Mouse (Mus musculus): ENCODE results near the gene Zfp663.
A peak's percentile ranks its signal among the peaks of the same experiment; 100 is the strongest.

Gene Zfp663

DNA sequence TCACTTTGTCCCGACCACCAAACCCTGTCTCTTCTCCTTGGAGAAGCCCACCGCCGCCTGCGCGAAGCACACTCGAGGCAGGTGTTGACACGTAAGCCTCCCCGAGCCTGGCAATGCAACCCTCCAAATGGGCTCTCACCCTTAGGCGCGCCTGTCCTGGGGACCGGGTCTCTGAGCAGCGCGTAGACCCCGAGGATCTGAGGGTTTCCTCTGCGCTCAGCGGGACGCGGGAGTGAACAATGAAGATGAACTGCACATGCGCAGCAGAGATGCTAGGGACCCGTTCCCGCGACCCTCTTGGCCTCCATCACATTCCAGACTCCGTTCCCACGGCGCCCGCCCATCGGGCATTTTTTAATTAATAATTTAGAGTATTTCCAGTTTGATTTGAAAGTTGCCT, at the start of gene Zfp663:
Zfp663 (minus strand) TSS at position 234 of the 400 bp plus-strand sequence.
- DNase-seq (ENCODE audit: low spot score in 2 of 2), result no peak

DNA sequence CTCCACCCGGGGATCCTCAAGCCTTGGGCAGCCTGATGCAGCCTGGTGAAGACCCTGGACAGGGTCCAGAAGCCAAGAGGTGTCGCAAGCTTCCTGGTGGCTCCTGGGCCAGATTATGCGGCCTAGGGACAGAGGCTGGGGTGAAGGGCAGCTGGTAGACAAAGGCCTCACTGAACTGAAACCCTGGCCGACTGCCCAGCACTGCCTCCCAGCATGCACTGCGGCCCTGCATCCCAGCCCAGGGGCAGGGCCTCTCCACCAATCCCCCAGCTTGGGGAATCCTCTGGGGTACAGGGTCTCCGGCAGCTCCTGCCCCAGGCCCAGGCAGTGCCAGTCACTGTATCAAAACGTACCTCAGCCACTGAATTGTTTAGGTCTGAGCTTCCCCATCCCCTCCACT, 48.8 kb upstream of the Zfp663 start:
- DNase-seq (ENCODE audit: low spot score in 2 of 2), result peak in 1 of 2 experiments; percentile 72

DNA sequence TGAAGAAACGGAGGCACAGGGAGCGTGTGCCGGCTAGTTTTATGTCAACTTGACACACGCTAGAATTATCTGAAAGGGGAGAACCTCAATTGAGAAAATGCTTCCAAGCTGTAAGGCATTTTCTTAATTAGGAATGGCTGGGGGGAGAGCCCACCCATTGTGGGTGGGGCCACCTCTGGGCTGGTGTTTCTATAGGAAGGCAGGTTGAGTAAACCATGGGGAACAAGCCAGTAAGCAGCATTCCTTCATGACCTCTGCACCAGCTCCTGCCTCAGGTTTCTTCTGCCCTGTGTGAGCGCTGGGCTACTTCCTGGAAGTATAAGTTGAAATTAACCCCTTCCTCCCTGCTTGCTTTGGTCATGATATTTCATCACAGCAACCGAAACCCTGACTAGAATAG, 47.3 kb upstream of the Zfp663 start:
- DNase-seq (ENCODE audit: low spot score in 2 of 2), result no peak

DNA sequence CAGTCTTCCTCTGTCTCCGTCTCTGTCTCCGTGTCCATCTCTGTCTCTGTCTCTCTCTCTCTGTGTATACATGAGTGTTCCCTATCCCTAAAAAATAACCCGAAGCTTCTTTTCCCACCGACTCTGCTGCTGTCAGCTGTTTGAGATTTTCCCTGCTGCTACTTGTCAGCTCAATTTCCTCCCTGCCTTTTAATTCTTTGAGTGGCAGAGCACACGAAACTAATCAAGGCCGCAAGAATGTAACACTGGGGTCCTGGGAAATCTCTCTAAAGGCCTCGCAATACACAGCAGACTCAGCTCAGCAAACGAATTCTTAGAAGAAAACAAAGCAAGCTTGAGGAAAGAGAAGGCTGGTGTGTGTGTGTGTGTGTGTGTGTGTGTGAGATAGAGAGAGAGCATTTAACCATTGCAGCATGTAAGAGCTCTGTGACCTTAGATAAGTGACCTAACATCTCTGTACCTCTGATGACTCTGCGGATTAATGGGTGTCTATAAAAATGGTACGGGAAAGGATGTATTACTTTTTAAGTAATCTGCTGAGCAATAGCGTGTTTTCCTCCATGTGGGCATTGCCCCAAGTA, 46.7 kb upstream of the Zfp663 start:
- no peak for DNase-seq (ENCODE audit: low spot score in 2 of 2)

DNA sequence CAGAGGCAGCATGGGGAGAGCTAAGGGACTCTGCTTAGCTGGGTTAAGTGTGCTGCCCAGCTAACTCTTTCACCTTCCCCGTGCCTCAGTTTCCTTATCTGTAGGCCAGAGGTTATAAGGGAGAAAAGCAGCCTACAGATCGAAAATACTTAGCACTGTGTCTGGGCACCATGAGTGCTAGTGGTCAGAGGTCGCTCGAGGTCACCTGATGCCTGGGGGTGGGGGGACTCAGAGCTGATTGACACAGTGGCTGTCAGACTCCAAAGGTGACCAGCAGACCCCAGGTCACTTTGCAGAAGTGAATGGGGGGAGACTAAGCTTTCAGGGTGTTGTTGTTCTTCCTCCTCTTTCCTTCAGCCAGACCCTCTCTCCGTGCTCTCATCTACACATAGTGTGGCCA, 45.8 kb upstream of the Zfp663 start:
- DNase-seq (ENCODE audit: low spot score in 2 of 2), result no peak

DNA sequence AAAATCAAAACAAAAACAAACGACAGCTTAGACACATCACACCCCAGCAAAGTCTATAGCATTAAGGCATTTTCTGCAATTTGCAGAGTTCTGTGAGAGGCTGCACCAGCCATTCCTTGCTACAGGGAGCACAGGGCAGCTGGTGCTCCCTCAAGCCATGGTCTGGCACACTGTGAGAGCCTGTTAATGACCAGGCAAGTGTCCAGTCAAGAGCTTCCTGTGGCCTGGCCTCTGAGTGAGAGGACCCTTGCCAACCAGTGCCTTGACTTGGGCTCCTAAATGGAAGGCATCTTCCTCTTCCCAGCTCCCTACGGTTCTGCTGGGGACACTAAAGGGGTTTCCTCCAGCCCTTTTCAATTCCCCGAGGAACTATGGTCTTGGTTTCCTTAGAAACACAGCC, 45.4 kb upstream of the Zfp663 start:
- DNase-seq (ENCODE audit: low spot score in 2 of 2), result no peak

DNA sequence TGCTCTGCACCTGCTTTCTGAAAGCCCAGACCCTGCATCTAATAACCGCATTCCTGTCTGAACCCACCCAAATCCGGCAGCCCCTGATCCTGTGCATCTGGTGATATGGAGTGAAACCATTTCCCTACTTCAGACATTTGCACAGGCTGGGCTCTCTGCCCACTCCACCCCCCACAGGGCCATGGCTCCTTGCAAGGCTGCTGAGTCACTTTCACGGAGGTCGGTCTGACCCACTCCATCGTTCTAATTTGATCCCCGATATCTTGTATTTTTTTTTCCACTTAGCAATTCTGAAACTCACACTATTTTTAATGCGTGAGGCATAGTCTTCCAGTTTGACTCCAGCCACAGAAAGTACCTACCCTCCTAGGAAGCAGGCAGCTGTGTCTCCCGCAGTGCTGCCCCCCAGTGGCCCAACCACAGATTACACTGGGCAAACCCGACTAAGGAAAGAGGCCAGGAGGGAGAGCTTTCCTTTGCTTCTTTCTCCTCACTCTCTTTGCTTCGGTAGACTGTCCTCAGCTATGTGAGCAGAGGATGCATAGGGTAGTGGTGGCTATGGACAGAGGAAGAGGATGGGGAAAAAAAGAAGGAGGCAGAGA, 39.3 kb upstream of the Zfp663 start:
- DNase-seq (ENCODE audit: low spot score in 2 of 2), result no peak

DNA sequence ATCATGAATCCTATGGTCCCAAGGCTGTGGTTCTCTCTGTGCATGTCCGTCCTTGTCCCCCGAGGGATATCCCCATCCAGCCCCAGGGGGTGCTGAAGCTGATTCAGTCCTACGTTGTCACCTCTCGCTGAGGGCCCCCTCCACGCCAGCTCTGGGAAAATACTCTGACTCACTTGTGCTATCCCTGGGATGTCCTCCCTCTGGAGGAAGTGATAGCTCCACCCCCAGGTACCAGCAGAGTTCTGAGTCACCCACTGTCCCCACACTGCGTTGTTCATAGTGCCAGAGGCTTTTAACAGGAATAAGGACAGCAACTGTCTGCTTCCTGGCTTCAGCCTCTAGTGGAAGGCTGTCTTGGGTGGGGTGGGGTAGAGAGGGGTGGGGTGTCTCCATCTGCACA, 36.8 kb upstream of the Zfp663 start:
- peak; percentile 57 to 81 for DNase-seq (ENCODE audit: low spot score in 2 of 2)

DNA sequence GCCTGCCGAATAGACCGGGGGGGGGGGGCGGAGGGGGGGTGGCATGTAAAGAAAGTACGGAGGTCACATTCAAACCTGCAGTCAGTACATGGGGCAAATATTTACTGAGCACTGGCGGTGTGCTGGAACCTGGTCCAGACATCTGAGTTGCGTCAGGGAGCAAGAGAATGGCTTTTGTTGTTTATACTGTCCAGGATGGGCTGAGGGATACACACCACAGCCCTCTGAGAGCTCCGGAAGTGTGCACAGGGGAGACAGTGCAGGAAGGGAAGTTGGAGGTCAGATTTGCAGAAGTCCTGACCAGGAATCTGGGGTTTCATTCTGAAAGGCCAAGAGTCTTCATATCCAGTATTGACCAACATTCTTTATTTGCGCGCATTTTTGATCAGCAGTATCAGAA, 36.4 kb upstream of the Zfp663 start:
- DNase-seq (ENCODE audit: low spot score in 2 of 2), result no peak

DNA sequence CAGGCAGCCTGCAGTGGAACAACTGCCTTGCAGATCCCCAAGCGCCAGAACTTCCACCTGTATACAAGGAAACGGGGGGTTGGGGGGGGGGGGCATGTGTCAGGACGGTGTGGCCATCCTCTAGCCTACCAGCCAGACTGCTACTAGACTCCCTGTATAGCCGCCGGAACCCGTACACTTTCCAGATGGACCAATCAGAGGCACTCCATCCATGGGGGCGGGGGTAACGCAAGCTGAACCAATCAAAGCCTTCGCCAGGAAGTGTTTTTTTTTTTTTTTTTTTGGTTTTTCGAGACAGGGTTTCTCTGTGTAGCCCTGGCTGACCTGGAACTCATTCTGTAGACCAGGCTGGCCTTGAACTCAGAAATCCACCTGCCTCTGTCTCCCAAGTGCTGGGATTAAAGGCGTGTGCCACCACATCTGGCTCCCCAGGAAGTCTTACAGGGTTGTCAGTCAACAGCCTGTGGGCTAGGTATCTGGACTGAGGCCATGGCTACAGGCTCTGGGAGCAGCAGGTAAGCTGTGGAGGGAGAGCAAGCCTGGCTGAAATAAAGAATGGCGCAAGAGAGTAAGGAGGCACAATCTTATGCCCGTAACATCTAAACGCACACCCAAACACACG, 29.7 kb upstream of the Zfp663 start:
- DNase-seq (ENCODE audit: low spot score in 2 of 2), result no peak

DNA sequence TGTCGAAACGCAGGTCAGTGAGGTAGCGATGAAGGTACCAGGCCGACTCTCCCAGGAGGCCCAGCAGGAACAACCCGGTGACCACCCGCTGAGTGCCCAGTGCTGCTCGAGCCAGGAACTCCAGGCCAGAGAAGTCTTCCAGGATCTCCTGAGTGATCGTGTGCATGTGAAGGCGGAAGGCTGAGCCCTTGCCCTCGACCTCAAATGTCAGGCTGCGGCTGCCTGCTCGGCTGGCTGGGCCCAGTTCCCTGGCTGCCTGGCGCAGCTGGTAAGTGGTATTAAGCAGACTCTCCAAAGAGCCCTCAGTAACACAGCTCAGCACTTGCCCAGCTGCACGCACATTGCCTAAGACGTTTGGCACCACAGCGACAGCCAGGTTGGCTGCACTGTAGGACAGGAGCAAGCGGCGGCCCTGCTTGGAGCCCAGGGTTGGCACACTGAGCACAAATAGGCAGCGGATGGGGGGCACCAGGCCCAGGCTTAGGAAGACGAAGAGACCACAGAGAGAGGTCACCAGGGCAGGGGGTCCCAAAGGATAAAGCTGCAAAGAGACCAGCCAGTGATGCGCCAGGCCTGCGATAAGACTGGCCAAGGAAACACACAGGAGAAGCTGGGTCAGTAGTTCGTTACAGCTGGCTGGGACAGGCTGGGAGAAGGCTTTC, 29.1 kb upstream of the Zfp663 start:
- no peak for DNase-seq (ENCODE audit: low spot score in 2 of 2)

DNA sequence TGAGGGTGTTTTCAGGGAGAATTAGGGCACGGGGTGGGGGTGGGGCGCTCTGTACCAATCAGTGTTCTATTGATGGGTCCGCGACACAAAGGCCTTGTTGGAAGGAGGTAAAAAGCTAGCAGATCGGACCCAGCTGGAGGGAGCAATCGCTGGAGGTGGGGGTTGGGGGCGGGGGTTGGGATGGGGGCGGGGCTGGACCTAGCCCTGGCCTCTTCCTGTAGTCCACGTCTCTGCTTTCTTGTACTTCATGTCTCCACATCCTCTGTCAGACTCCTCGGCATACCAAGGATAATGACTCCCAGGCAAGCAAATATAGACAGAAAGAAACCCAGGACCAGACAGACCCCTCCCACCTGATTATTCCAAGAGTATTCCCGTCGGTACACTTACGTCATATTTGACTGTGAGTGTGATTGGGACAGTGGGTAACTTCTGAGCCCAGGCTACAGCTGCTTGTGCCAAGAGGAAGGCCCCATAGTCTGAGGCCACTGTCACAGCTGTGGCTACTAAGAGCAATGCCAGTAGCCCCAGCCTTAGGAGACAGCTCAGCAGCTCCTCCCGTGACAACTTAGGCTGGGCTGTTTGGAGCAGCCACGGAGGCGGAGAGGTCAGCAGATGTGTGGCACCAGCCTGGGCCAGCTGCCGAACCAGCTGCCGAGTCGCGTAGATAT, 28.4 kb upstream of the Zfp663 start:
- DNase-seq (ENCODE audit: low spot score in 2 of 2), result no peak

DNA sequence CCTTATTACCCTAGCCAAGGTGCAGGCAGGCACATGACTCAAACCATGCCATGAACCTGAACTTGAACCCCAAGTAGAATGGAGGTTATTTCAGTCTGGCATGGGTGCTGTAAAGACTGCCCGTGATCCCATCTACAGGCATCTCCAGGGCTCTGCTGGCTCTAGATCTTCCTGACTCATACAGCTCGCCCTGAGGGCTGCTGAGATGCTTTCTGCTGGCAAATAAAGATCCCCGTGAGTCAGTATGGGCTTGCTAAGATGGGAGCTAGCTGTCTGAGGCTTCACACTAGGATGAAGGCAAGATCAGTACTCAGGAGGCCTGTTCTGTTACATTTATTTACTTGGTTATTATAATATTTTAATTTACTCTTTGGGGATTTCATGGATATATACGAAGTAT, 23.6 kb upstream of the Zfp663 start:
- DNase-seq (ENCODE audit: low spot score in 2 of 2), result no peak

DNA sequence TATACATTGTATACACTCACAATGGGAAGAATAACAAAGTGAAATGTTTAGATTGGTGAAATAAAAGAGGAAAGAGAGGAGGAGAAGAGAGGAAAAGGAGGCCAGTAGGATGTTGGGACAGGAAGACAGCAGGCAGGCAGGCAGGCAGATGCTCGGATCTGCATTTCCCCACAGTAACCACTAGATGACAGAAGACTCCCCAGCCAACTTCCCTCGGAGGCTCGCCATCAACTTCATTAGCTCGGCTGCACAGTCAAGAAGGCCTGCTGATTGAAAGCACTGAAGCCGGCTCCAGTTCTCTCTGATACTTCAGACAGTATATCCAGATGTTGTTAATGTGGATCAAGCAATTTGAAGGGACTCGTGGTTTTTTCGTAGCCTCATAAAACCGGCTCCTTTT, 23.0 kb upstream of the Zfp663 start:
- DNase-seq (ENCODE audit: low spot score in 2 of 2), result peak; percentile 41 to 48

DNA sequence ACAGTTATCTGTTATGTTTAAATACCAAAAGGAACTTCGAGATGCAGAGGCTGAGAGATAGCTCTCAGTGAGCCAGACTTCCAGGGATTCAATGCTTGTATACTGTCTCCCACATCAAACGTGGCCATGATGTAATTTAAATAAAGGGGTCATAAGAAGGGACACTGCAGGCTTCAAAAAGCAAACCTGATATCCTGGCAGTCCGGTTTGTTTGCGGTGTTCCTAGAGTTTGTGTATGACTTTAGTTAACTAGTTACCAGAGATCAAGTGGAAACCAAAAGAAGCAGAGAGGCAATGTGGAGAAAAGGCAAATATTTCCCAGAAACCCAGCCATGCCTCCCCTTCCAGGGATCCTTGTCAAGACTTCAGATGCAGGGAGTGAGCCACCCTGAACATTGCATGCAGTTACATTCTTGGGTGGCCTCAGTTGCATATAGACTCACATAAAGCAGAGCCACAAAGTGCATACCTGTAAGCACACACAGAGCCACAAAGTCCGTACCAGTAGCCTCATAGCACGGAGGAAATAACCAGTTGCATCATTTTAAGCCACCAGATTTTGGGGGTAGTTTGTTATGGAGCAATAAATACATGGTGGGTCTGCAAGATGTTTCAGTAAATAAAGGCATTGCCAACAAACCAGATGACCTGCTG, 20.9 kb upstream of the Zfp663 start:
- DNase-seq (ENCODE audit: low spot score in 2 of 2), result no peak

DNA sequence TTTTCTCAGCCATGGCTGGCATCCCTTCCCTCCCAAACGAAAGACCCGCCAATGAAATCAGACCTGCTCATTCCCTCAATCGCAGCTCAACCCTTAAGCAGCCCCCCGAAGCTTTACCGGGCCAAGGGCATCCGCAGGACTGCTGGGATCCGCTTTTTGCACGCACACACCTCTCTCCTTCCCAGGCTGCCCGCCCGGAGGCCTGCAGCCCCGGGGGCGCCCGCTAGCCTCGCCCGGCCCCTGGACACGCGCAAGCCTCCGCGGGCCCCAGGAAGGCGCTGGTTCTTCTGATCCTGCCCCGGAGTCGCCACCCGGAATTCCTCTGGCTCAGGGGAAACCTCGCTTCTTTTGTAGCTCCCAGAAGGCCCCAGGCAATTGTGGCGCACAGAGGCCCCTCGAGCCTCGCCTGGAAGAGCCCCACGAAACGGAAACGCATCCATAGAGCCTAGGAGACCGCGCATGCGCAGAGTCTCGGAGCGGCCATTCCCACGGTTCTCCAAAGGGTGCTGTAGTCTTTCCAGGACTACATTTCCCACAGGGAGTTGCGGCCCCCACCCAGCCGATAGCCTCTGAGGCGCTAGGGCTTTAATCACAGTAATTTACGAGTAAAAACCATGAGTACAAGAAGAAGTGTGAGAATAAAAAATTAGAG, 19.4 kb upstream of the Zfp663 start, which contains the start of gene Zfp334:
Zfp334 (minus strand) TSS at position 416 of the 652 bp plus-strand sequence.
- peak; percentile 94 to 95 for DNase-seq (ENCODE audit: low spot score in 2 of 2)

DNA sequence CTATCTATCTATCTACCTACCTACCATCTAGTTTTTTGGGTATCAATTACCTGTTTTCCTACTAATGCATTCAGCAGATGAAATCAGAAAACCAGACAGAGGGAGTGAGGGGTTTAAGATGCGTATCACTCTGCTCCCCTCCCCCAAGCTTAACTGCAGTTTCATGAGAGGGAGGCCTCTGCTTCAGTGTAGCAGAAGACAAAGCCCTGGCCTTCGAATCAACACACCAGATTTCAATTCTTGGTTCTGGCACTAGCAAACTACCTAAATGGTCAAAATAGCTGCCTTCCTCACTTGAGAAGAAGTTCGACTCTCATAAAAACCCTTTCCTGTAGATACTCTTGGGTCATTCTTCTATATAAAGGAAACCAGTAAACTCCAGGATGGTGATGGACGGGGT, 18.8 kb upstream of the Zfp663 start:
- no peak for DNase-seq (ENCODE audit: low spot score in 2 of 2)

DNA sequence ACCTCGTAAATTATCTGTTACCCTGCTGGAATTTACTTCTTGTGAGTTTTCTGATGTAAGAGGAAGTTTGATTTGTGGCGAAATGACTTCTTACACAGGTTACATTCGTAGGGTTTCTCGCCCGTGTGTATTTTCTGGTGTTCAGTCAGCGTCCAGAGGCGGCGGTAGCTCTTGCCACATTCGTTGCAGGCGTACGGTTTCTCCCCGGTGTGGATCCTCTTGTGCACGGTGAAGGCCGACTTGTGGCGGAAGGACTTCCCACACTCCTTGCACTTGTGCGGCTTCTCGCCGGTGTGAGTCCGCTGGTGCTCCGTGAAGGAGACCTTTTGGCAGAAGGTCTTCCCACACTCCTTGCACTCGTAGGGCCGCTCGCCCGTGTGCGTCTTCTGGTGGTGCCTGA, 11.5 kb upstream of the Zfp663 start:
- no peak for DNase-seq (ENCODE audit: low spot score in 2 of 2)

DNA sequence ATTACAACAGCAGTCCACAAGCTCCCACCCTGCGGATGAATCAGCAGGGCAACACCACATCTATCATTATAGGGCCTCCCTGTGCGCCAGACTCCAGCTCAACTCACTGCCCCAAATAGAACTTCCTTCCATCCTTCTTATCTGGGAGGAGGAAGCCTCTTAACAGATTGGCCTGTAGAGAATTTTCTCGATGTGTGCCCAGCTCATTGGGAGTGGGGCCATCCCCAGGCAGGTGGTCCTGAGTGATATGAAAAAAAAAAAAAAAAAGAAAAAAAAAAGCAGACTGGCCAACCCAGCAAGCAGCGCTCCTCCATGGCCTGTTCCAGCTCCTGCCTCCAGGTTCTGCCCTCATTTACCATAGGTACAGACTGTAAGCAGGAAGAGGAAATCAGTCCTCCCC, 7.5 kb upstream of the Zfp663 start:
- DNase-seq (ENCODE audit: low spot score in 2 of 2), result no peak

DNA sequence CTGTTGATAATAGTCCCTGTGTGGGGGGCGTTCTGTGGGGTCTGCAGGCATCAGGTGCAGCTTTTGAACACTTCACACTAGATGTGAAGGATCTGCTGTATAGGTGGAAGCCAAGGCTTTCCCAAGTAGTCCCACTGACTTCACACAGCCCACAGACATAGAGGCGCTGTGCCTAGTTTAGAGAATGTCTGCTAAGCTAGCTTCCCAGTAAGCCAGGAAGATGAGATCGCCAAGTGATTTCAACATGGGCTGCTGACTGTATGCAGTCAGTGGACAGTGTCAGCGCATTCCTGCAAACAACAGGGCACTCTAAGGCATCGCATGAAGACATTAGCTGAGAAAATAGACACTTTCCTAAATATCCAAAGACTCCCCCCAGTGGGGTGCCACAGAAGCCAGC, 6.9 kb upstream of the Zfp663 start:
- DNase-seq (ENCODE audit: low spot score in 2 of 2), result no peak

DNA sequence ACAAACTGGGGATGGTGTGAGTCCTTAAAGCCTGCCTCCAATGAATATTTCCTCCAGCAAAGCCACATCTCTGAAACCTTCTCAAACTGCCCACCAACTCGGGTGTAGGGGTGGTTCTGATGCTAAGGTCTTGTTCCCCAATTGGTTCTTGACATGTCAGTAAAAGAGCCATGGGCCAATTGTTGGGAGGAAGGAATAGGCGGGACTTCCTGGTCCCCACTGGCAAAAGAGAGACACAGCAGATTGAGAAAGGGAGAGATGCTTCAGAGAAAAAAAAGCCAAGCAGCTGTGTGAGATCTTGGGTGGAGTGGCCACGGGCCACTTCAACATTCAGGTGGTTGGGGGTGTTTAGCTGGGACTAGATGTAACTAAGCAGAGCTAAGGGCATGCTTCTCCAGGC, 2.5 kb upstream of the Zfp663 start:
- DNase-seq (ENCODE audit: low spot score in 2 of 2), result peak in 1 of 2 experiments; percentile 45

Data from right cerebral cortex, postnatal 36 days (tissue).